Mouse (Mus musculus) small intestine, adult 2 months (tissue): ENCODE measurements around the gene AC109138.7. TPM values are rescaled to one million over a fixed set of nuclear protein-coding genes. Genes with fewer than 3 reads are reported as not detected.
"Not testable (repeated sequence)": the region's sequence is repeated elsewhere in the genome, so short reads cannot be mapped to it uniquely, and the experiment has no call there.

Experiments used
- H3K27ac ChIP-seq: fragments of 200-500 bp; 2 replicates; pipeline ENCODE4 v1.5.1; 2012; ENCODE audit warnings: low read depth, low read length, control low read depth, inconsistent platforms; ENCODE audit not compliant: insufficient read depth
- H3K27me3 ChIP-seq: fragments of 200-500 bp; 2 replicates; pipeline ENCODE4 v1.6.1; 2012; ENCODE audit warnings: mild to moderate bottlenecking, moderate library complexity, low read length, inconsistent platforms; ENCODE audit not compliant: control insufficient read depth, insufficient read depth
- H3K36me3 ChIP-seq: fragments of 200-500 bp; 2 replicates; pipeline ENCODE4 v1.6.1; 2012; ENCODE audit warnings: mild to moderate bottlenecking, low read length, control low read depth, inconsistent platforms; ENCODE audit not compliant: control insufficient read depth, insufficient read depth
- H3K4me1 ChIP-seq: fragments of 200-500 bp; 2 replicates; pipeline ENCODE4 v1.6.1; 2012; ENCODE audit warnings: low read length, inconsistent platforms, mixed read lengths; ENCODE audit not compliant: control insufficient read depth, insufficient read depth, insufficient read length
- H3K4me3 ChIP-seq: fragments of 200-500 bp; 2 replicates; pipeline ENCODE4 v1.5.1; 2012; ENCODE audit warnings: low read depth, mild to moderate bottlenecking, control low read depth, inconsistent platforms, low read length, moderate library complexity
- CTCF ChIP-seq: fragments of 200-500 bp; IDR thresholded peaks from 2 replicates; pipeline ENCODE4 v1.5.1; 2012; ENCODE audit warnings: low read depth, mild to moderate bottlenecking, control low read depth, inconsistent platforms, low read length, moderate library complexity, mixed read lengths; ENCODE audit not compliant: insufficient replicate concordance, insufficient read length; ENCODE audit errors: extremely low read depth
- POLR2A ChIP-seq: fragments of 200-500 bp; IDR thresholded peaks from 2 replicates; pipeline ENCODE4 v1.6.1; 2012; ENCODE audit warnings: low read depth, mild to moderate bottlenecking, control low read depth, inconsistent platforms, low read length, moderate library complexity
- WGBS: fragments of 180-500 bp; shearing (Covaris S2); methylation state at CpG from one replicate; pipeline ENCODE4 v1.1.7; 2018; 5-methylcytosine and 5-hydroxymethylcytosine counted together
- polyA plus RNA-seq: library from polyadenylated mRNA; depleted of rRNA; stranded (reverse); fragments of >200 nt; gene quantifications from 2 replicates; pipeline ENCODE4 v1.2.3, GENCODE M21; 2012

The AC109138.7 gene
- polyA plus RNA-seq, 1 experiment: not detected

DNA sequence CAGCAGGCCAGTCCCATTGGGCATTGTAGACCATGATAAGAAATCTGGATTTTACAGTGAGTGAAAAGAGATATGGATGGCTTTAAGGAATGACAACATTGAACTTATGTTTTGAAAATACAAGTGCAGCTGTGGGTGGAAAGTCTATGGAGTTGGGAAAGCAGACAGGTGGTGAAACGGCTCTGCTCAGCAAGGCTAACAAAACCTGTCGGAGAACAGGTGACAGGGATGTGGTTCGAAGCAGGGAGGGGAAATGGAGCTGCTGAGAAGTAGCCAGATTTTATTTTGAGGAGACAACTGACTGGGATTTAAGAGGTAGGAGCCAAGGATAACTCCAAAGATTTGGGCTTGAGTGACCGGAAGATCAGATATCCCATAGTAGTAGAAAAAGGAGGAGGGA is 20.4 kb downstream of the AC109138.7 start:
- peaks cover 12% of the 10 kb centered on the region for H3K4me1 ChIP-seq
- no peak overlapping the region for H3K4me3 ChIP-seq
- no peaks in the 10 kb centered on the region for H3K36me3 ChIP-seq
- H3K27ac ChIP-seq: no peak overlapping the region
- TF ChIP-seq POLR2A (no peak), CTCF (no peak)
- H3K27me3 ChIP-seq: no peaks in the 10 kb centered on the region
- WGBS: 54% methylated on average over 4 of the region's 4 CpGs

DNA sequence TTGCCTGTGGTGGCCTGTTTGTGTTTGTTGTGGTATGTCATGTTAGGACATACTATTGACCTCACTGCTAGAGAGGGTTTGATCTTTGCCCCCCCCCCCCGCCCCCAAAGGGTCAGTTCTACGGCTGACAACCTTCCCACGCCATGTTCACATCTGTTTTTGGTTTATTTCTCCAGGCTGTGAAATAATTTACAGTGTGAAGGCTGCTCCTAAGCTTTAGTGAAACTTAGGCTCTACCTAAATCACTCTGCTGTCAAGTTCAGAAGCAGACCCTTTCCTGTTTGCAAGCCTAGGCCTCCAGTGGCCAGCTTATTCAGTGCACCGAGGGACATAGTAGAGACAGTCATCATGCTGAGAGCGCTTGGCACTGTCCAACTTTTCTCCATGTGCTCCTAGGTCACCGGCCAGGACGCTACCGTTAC is 26.1 kb downstream of the AC109138.7 start:
- 75% methylated on average over 8 of the region's 8 CpGs for WGBS
- TF ChIP-seq POLR2A (no peak), CTCF (no peak)
- no peak overlapping the region for H3K4me3 ChIP-seq
- H3K36me3 ChIP-seq: no peaks in the 10 kb centered on the region
- no peak overlapping the region for H3K27ac ChIP-seq
- H3K27me3 ChIP-seq: no peaks in the 10 kb centered on the region
- no peaks in the 10 kb centered on the region for H3K4me1 ChIP-seq

DNA sequence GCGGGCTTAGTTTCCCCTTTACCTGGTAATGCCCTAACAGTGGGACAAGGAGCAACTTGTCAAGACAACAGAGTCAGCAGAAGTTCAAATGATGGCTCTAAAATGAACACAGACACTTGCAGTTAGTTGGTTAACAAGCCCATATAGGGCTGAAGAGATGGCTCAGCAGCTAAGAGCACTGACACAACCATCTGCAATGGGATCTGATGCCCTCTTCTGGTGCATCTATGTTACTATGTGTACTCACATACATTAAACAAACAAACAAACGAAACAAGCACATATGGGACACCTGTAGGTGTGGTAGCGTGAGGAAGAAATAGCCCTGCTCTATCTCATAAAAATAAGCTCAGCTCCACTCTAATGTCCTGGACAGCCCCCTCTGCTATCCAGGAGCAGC is 28.3 kb downstream of the AC109138.7 start:
- TF ChIP-seq POLR2A (no peak), CTCF (no peak)
- 60% methylated on average over 3 of the region's 3 CpGs for WGBS

DNA sequence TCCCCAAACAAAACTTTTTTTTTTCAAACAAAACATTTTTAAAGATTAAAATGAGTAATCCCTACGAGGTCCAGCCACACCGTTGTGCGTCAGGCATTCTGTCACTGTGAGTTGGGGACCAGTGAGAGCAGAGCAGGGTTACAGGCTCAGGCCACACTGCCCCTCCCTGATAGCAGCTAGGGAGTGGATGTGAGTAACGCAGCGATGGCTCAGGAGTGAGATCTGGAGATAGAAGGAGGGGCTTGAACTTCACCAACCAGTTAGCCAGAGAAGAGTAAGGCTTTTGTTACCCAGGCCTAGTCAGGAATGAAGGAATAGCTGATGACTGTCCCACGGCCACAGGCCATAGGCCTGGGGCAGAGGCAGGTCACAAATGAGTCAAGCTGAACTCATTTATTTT is 30.6 kb downstream of the AC109138.7 start:
- Histone ChIP-seq H3K4me3 (no peak overlapping the region), H3K27me3 (no peaks in the 10 kb centered on the region), H3K4me1 (peaks cover 6% of the 10 kb centered on the region; the same call in 1 of the 2 replicates), H3K36me3 (no peaks in the 10 kb centered on the region), H3K27ac (no peak overlapping the region)
- TF ChIP-seq POLR2A (no peak), CTCF (no peak)
- 74% methylated on average over 6 of the region's 6 CpGs for WGBS

More for the DNA sequence above, 28.3 kb downstream of the AC109138.7 start:
- Histone ChIP-seq H3K4me3 (no peak overlapping the region), H3K36me3 (no peaks in the 10 kb centered on the region), H3K27ac (no peak overlapping the region), H3K4me1 (no peaks in the 10 kb centered on the region), H3K27me3 (no peaks in the 10 kb centered on the region)

DNA sequence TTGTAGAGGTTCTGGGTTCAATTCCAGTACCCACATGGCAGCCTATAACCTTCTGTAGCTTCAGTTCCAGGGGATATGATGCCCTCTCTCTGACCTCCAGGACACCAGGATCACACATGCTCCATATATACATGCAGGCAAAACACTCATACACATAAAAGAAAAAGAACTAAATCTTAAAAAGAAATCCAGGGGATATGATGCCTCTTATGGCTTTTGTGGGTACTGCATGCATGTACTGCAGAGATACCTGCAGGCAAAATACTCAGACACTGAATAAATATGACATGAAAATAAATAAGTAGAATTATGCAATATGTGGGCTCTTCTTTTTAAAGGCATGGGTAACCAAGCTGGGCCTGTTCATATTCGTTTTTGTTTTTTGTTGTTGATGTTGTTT is 32.9 kb downstream of the AC109138.7 start:
- no peak overlapping the region for H3K4me3 ChIP-seq
- H3K27me3 ChIP-seq: no peaks in the 10 kb centered on the region
- 65% methylated on average over 1 of the region's 1 CpGs for WGBS
- no peak overlapping the region for H3K27ac ChIP-seq
- H3K36me3 ChIP-seq: no peaks in the 10 kb centered on the region
- TF ChIP-seq POLR2A (no peak), CTCF (no peak)
- H3K4me1 ChIP-seq: peaks cover 6% of the 10 kb centered on the region; the same call in 1 of the 2 replicates

DNA sequence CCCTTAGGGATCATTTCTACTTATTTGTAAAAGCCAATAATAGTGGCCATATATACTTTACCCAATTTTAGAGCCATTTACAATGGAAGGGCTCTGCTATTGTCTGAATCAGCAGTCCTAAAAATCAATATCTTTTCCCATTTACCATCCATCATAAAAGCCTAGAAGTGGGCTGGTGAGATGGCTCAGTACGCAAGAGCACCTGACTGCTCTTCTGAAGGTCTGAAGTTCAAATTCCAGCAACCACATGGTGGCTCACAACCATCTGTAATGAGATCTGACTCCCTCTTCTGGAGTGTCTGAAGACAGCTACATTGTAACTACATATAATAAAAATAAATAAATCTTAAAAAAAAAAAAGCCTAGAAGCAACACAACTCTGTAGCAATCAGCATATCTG is 34.5 kb downstream of the AC109138.7 start:
- not testable (repeated sequence) for H3K36me3 ChIP-seq, H3K4me3 ChIP-seq, H3K27ac ChIP-seq, H3K4me1 ChIP-seq, H3K27me3 ChIP-seq
- 26% methylated on average over 1 of the region's 1 CpGs for WGBS

DNA sequence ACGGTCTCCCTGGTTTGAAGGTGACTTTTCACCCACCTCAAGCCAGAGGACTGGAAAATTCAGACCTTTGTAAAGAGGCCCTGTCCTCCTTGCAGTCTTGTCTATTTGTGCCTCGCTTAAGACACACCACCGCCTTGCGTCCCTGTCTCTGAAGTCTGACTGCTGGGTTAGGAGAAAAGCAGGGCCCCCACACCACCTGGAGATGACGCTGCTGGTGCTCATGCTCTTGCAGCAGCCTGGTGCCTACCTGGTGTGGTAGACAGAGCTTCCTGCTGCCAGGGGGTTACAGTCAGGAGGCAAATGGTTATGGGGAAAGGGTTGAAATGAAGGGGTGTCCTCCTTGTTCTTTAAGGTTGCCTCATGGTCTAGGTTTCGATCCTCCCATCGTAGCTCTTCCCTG is 40.1 kb downstream of the AC109138.7 start:
- Histone ChIP-seq H3K27ac (no peak overlapping the region), H3K4me1 (peaks cover 2% of the 10 kb centered on the region; the same call in 1 of the 2 replicates), H3K4me3 (no peak overlapping the region), H3K27me3 (no peaks in the 10 kb centered on the region), H3K36me3 (no peaks in the 10 kb centered on the region)
- TF ChIP-seq POLR2A (no peak), CTCF (no peak)
- WGBS: 91% methylated on average over 7 of the region's 7 CpGs
